ENCODE assay signal across 20 mouse cellular contexts in the genomic region with DNA sequence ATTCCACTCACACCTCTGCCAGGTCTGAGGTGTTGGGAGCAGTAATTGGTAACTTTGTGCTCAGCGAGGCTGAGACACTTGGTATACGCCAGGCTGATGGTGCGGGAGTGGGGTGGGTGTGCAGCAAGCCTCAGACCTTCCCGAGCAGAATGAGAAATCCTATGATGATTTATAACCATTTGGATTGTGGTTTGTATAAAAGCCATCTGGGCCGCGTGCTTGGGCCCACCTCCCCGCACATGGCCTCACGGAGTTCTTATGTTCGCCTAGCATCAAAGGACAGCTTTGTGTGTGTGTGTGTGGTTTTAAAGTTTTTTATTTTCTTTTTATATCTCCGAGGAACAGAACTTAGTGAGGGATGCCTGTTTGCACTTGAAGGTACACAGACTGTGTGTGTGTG.
DNase-seq lines count a peak whose midpoint lies in the region; ATAC-seq and TF ChIP-seq lines count a peak whose summit lies in the region.
"Had no signal": no experiment of that assay in that cellular context is flagged by ENCODE, and none has a peak within 500 bp of the region (broad histone marks: within the 10 kb centered on the region; RNA-seq: fewer than 3 reads in every experiment).

No protein-coding gene starts in this region.

- DNase-seq in frontal cortex, adult 2 months (ENCODE audit: extremely low spot score in 1 of 2, low spot score in 1 of 2): no peak
- peak; percentile 40 for DNase-seq in thymus, postnatal 0 days (ENCODE audit: low spot score)
- no peak for DNase-seq in thymus, adult 18-20 months
- DNase-seq in stomach, postnatal 0 days (ENCODE audit: low spot score): no peak
- DNase-seq in natural killer cell, adult 2 months (ENCODE audit: low spot score in 2 of 2): no peak
- DNase-seq: adrenal gland, postnatal 14 days; cerebellum, adult 9-11 months; lung, postnatal 36 days; right cerebral cortex, postnatal 25 days; thymus, postnatal 36 days had no signal

- no peaks in the 10 kb centered on the region for H3K27me3 ChIP-seq in limb, embryonic 12.5 days
- H3K27me3 ChIP-seq in stomach, postnatal 0 days (ENCODE audit: control insufficient read depth, insufficient read depth, low read length): no peaks in the 10 kb centered on the region
- H3K27me3 ChIP-seq in kidney, embryonic 16.5 days (ENCODE audit: insufficient read depth, low read length): no peaks in the 10 kb centered on the region
- H3K27me3 ChIP-seq: embryonic facial prominence, embryonic 13.5 days; heart, embryonic 15.5 days; kidney, embryonic 15.5 days; liver, embryonic 15.5 days had no signal

- H3K4me3 ChIP-seq in limb, embryonic 12.5 days (replicated peaks): no peak overlapping the region
- no peak overlapping the region for H3K4me3 ChIP-seq in stomach, postnatal 0 days (ENCODE audit: low read depth, low read length)
- no peak overlapping the region for H3K4me3 ChIP-seq in kidney, embryonic 16.5 days (ENCODE audit: low read length)
- H3K4me3 ChIP-seq: embryonic facial prominence, embryonic 13.5 days; heart, embryonic 15.5 days; kidney, embryonic 15.5 days; left cerebral cortex, adult 2 months; liver, embryonic 15.5 days had no signal

- TF ChIP-seq EP300 in stomach, postnatal 0 days (optimal IDR thresholded peaks at IDR 0.05): no peak

- H3K36me3 ChIP-seq in limb, embryonic 12.5 days: no peaks in the 10 kb centered on the region
- no peaks in the 10 kb centered on the region for H3K36me3 ChIP-seq in stomach, postnatal 0 days (ENCODE audit: control insufficient read depth, insufficient read depth, low read length)
- H3K36me3 ChIP-seq in kidney, embryonic 16.5 days (ENCODE audit: insufficient read depth, low read length): 0 out of 2 replicates have a peak, but pooled peaks cover under 1% of the 10 kb centered on the region
- H3K36me3 ChIP-seq: embryonic facial prominence, embryonic 13.5 days; G1E; heart, embryonic 15.5 days; liver, embryonic 15.5 days had no signal

- H3K4me2 ChIP-seq in limb, embryonic 12.5 days: no peak overlapping the region
- H3K4me2 ChIP-seq in stomach, postnatal 0 days (replicated peaks; ENCODE audit: low read depth): no peak overlapping the region
- no peak overlapping the region for H3K4me2 ChIP-seq in kidney, embryonic 16.5 days (replicated peaks; ENCODE audit: low read depth, low read length)
- H3K4me2 ChIP-seq: embryonic facial prominence, embryonic 13.5 days; heart, embryonic 15.5 days; hindbrain, embryonic 14.5 days; kidney, embryonic 15.5 days; liver, embryonic 15.5 days had no signal

- H3K4me1 ChIP-seq in limb, embryonic 12.5 days (replicated peaks): peaks cover 42% of the 10 kb centered on the region
- no peaks in the 10 kb centered on the region; the same call in 1 of the 2 replicates for H3K4me1 ChIP-seq in stomach, postnatal 0 days (replicated peaks; ENCODE audit: control insufficient read depth, insufficient read depth)
- H3K4me1 ChIP-seq in kidney, embryonic 16.5 days (ENCODE audit: insufficient read depth, low read length): no peaks in the 10 kb centered on the region
- H3K4me1 ChIP-seq: liver, embryonic 15.5 days had no signal

- peak overlapping the region; percentile 69 for H3K27ac ChIP-seq in limb, embryonic 12.5 days
- no peak overlapping the region for H3K27ac ChIP-seq in stomach, postnatal 0 days (replicated peaks)
- H3K27ac ChIP-seq in kidney, embryonic 16.5 days (ENCODE audit: low read length): no peak overlapping the region
- H3K27ac ChIP-seq: embryonic facial prominence, embryonic 13.5 days; heart, embryonic 15.5 days; hindbrain, embryonic 14.5 days; kidney, embryonic 15.5 days; left cerebral cortex, adult 2 months; liver, embryonic 15.5 days had no signal

- H3K9me3 ChIP-seq in limb, embryonic 12.5 days: 0 out of 2 replicates have a peak, but pooled peaks cover 5% of the 10 kb centered on the region
- H3K9me3 ChIP-seq in stomach, postnatal 0 days (ENCODE audit: control insufficient read depth, low read length): no peaks in the 10 kb centered on the region
- H3K9me3 ChIP-seq in kidney, embryonic 16.5 days (ENCODE audit: low read length): no peaks in the 10 kb centered on the region
- H3K9me3 ChIP-seq: embryonic facial prominence, embryonic 13.5 days; heart, embryonic 15.5 days; liver, embryonic 15.5 days had no signal

- ATAC-seq in frontal cortex, adult (ENCODE audit: low TSS enrichment): peak; percentile 36; the same call in 1 of the 2 replicates
- peak; percentile 69 for ATAC-seq in limb, embryonic 12.5 days (ENCODE audit: insufficient number of reproducible peaks, insufficient read depth, low FRiP score, low TSS enrichment, low read depth)
- 0 out of 2 replicates have a peak, but pooled peaks have one; percentile 32 for ATAC-seq in stomach, postnatal 0 days (ENCODE audit: low FRiP score, low TSS enrichment)
- ATAC-seq in kidney, embryonic 16.5 days (ENCODE audit: low FRiP score, low TSS enrichment): no peak

- TF ChIP-seq CTCF in stomach, postnatal 0 days (IDR thresholded peaks at IDR 0.05; ENCODE audit: low read depth): no peak

- 31% methylated on average over 10 of the region's 10 CpGs for WGBS in limb, embryonic 12.5 days
- 27% methylated on average over 10 of the region's 10 CpGs for WGBS in stomach, postnatal 0 days
- 40% methylated on average over 10 of the region's 10 CpGs for WGBS in kidney, embryonic 16.5 days

- no peak overlapping the region for H3K9ac ChIP-seq in limb, embryonic 12.5 days (replicated peaks)
- H3K9ac ChIP-seq in stomach, postnatal 0 days (ENCODE audit: low read length): no peak overlapping the region
- H3K9ac ChIP-seq in kidney, embryonic 16.5 days (replicated peaks; ENCODE audit: low read length): no peak overlapping the region
- H3K9ac ChIP-seq: embryonic facial prominence, embryonic 13.5 days; heart, embryonic 15.5 days; hindbrain, embryonic 14.5 days; kidney, embryonic 15.5 days; liver, embryonic 15.5 days had no signal
